Mouse (Mus musculus): Measurements from ENCODE around the gene Atp2b4. TPM values are rescaled to one million over a fixed set of nuclear protein-coding genes. Genes with fewer than 3 reads are reported as not detected.
A peak's percentile ranks its signal among the peaks of the same experiment; 100 is the strongest.

The Atp2b4 gene
- polyA plus RNA-seq, 1 experiment from 2014 or later = 14.9 TPM

DNA sequence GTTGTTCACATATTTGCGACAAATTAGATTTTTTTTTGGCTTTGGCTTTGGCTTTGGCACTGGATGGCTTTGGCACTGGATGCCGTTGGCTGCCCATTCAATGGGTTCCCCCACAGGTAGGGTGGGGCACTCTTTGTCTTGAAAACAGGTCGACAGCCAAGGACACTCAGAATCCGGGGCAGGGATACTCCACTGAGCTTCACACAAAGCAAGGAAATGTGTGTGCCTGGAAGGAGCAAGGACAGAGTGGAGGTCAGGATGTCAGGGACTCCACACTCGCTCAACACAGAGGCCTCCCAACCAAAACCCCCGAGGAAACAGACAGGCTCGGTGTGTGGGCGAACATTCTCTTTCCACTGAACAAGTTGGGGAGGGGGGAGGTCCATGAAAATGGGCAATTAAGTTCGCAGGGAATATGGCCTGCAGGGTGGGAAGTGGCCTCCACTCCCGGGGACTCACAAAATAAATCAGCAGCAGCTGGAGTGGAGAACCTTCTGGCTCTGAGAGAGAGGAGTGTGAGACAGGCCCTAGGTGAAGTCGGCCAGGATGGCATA, 58.9 kb downstream of the Atp2b4 start:
- ATAC-seq = no peak
- Histone ChIP-seq H3K36me3 (ENCODE audit: control insufficient read depth, insufficient read depth, low read length) (no peaks in the 10 kb centered on the region), H3K27ac (ENCODE audit: low read length) (0 out of 2 replicates have a peak overlapping the region, but pooled peaks have one; percentile 17), H3K4me3 (ENCODE audit: low read length) (no peak overlapping the region), H3K9ac (ENCODE audit: low read depth, low read length) (0 out of 2 replicates have a peak overlapping the region, but pooled peaks have one; percentile 51), H3K4me2 (ENCODE audit: low read depth, low read length) (no peak overlapping the region), H3K27me3 (replicated peaks; ENCODE audit: control insufficient read depth, insufficient read depth, low read length) (no peaks in the 10 kb centered on the region), H3K4me1 (ENCODE audit: control insufficient read depth, insufficient read depth, low read length) (peaks cover 25% of the 10 kb centered on the region), H3K9me3 (ENCODE audit: control insufficient read depth, low read length) (no peaks in the 10 kb centered on the region)
- WGBS = 44% methylated on average over 11 of the region's 11 CpGs

DNA sequence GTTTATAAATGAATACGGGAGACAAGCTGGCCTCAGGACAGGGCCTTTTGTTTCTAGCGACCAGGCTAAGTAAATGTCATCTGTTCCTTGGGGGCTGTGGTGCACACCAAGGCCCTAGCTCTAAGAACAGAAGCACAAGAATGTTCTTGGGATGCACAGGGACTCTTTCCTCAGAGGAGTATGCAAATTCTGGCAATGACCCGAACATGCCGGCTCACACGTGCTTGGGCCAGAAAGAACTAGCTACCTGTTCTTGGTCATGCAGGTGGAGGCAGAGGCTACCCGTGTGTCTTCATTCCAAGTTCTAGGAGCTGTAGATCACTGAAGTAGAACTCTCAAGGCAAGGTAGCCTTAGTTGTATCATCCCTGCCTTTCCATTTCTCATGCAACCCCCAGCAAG, 59.7 kb downstream of the Atp2b4 start:
- H3K4me3 ChIP-seq (ENCODE audit: low read length) = no peak overlapping the region
- no peak for ATAC-seq
- no peak overlapping the region for H3K27ac ChIP-seq (ENCODE audit: low read length)
- no peaks in the 10 kb centered on the region for H3K9me3 ChIP-seq (ENCODE audit: control insufficient read depth, low read length)
- H3K27me3 ChIP-seq (replicated peaks; ENCODE audit: control insufficient read depth, insufficient read depth, low read length) = no peaks in the 10 kb centered on the region
- H3K4me2 ChIP-seq (ENCODE audit: low read depth, low read length) = no peak overlapping the region
- H3K9ac ChIP-seq (ENCODE audit: low read depth, low read length) = no peak overlapping the region
- H3K4me1 ChIP-seq (ENCODE audit: control insufficient read depth, insufficient read depth, low read length) = peaks cover 25% of the 10 kb centered on the region
- H3K36me3 ChIP-seq (ENCODE audit: control insufficient read depth, insufficient read depth, low read length) = no peaks in the 10 kb centered on the region
- 85% methylated on average over 6 of the region's 6 CpGs for WGBS

DNA sequence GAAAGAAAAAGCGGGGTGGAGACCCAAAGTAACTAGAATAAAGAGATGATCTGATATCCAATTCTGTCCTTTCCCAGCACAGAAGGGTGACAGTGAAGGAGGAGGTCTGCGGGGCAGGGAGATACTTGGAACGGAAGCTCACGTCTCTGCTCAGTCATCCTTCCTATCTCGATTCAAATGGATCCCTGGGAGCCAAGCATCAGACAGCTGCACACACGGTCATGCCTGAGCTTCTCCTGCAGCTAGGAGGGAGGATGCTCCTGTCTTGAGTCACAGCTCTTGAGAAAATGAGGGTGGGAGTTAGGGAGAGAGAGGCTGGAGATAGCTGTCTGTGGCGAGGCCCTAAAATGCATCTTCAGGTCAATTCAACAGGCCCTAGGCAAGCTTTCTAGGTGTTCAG, 64.2 kb downstream of the Atp2b4 start:
- no peak overlapping the region for H3K27ac ChIP-seq (ENCODE audit: low read length)
- H3K4me1 ChIP-seq (ENCODE audit: control insufficient read depth, insufficient read depth, low read length) = peaks cover 6% of the 10 kb centered on the region; the same call in 1 of the 2 replicates
- H3K36me3 ChIP-seq (ENCODE audit: control insufficient read depth, insufficient read depth, low read length) = no peaks in the 10 kb centered on the region
- no peak overlapping the region for H3K4me3 ChIP-seq (ENCODE audit: low read length)
- H3K9ac ChIP-seq (ENCODE audit: low read depth, low read length) = no peak overlapping the region
- 60% methylated on average over 7 of the region's 7 CpGs for WGBS
- ATAC-seq = no peak
- H3K27me3 ChIP-seq (replicated peaks; ENCODE audit: control insufficient read depth, insufficient read depth, low read length) = no peaks in the 10 kb centered on the region
- H3K9me3 ChIP-seq (ENCODE audit: control insufficient read depth, low read length) = no peaks in the 10 kb centered on the region
- H3K4me2 ChIP-seq (ENCODE audit: low read depth, low read length) = no peak overlapping the region

DNA sequence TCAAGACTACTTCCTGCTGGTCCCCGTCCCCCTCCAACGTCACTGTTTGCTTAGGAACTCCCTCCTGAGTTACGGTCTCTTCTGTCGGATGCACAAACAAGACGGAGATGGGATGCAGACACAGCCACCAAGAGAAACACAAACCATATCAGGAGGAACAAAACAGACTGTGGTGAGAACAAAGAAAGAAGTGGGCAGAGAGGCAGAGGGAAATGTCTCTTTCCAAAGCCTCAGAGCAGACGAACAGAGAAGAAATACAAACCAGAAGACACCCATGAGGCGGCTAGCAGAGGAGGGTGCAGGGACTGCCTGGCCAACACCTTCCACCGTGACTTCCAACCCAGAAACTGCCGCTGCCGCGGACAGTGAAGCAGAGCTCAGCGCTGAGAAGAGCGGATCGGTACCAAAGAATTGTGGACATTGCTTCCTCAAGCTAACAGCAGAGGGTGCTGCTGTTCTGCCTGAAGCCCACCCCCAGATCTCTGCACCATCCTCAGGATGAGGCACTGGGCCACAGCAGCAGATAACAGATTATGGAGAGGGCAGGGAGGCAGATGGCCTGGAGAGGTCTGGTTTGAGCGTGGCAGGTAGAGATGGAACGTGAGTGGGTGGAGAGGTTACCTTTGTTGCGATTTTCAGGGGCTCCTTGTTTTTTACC, 64.7 kb downstream of the Atp2b4 start:
- H3K4me2 ChIP-seq (ENCODE audit: low read depth, low read length) = peak overlapping the region; percentile 42

DNA sequence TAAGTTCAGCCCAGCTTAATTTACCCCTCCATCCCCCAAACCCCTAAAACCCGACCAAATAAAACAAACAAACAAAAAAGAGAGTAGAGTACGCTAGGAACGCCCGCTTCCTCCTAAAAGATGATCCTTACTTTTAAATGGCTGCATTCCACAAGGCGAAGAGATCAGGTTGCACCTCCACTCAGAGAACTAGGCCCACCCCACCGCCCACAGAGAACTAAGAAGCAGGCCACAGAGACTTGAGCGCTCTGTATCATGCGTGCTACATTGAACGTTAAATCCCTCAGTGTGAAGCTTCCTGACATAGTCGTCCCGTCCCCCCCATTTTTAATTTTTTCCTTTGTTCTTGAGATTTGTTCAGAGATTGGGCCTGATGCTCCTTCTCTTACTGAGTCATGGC, 68.0 kb downstream of the Atp2b4 start:
- no peak overlapping the region for H3K9ac ChIP-seq (ENCODE audit: low read depth, low read length)
- H3K27ac ChIP-seq (ENCODE audit: low read length) = no peak overlapping the region
- WGBS = 55% methylated on average over 11 of the region's 11 CpGs
- no peaks in the 10 kb centered on the region for H3K27me3 ChIP-seq (replicated peaks; ENCODE audit: control insufficient read depth, insufficient read depth, low read length)
- no peak overlapping the region for H3K4me3 ChIP-seq (ENCODE audit: low read length)
- H3K4me1 ChIP-seq (ENCODE audit: control insufficient read depth, insufficient read depth, low read length) = peaks cover 6% of the 10 kb centered on the region; the same call in 1 of the 2 replicates
- H3K4me2 ChIP-seq (ENCODE audit: low read depth, low read length) = no peak overlapping the region
- no peaks in the 10 kb centered on the region for H3K9me3 ChIP-seq (ENCODE audit: control insufficient read depth, low read length)
- no peaks in the 10 kb centered on the region for H3K36me3 ChIP-seq (ENCODE audit: control insufficient read depth, insufficient read depth, low read length)
- no peak for ATAC-seq

More for the DNA sequence above, 64.7 kb downstream of the Atp2b4 start:
- Histone ChIP-seq H3K36me3 (ENCODE audit: control insufficient read depth, insufficient read depth, low read length) (no peaks in the 10 kb centered on the region), H3K9me3 (ENCODE audit: control insufficient read depth, low read length) (no peaks in the 10 kb centered on the region), H3K27me3 (replicated peaks; ENCODE audit: control insufficient read depth, insufficient read depth, low read length) (no peaks in the 10 kb centered on the region), H3K4me1 (ENCODE audit: control insufficient read depth, insufficient read depth, low read length) (peaks cover 6% of the 10 kb centered on the region; the same call in 1 of the 2 replicates), H3K27ac (ENCODE audit: low read length) (no peak overlapping the region), H3K9ac (ENCODE audit: low read depth, low read length) (peak overlapping the region; percentile 55; the same call in 1 of the 2 replicates), H3K4me3 (ENCODE audit: low read length) (peak overlapping the region; percentile 19; the same call in 1 of the 2 replicates)
- 13% methylated on average over 17 of the region's 17 CpGs for WGBS
- ATAC-seq = peak; percentile 67

DNA sequence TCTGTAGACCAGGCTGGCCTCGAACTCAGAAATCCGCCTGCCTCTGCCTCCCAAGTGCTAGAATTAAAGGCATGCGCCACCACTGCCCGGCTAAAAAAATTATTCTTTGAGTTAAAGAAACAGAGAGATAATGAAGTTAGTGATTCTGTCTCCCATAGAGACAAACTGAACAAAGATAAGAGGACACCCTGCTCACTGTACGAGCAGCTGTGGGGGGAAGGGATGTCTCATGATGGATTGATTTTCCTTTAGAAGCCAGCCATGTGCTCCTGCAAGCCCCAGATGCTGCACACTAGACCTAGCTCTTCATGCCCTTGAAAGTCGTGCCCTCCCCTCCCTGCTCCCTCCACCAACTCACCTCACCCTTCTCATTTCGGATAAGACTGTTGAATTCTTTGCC, 72.5 kb downstream of the Atp2b4 start:
- H3K36me3 ChIP-seq (ENCODE audit: control insufficient read depth, insufficient read depth, low read length) = 0 out of 2 replicates have a peak, but pooled peaks cover 3% of the 10 kb centered on the region
- no peak for ATAC-seq

DNA sequence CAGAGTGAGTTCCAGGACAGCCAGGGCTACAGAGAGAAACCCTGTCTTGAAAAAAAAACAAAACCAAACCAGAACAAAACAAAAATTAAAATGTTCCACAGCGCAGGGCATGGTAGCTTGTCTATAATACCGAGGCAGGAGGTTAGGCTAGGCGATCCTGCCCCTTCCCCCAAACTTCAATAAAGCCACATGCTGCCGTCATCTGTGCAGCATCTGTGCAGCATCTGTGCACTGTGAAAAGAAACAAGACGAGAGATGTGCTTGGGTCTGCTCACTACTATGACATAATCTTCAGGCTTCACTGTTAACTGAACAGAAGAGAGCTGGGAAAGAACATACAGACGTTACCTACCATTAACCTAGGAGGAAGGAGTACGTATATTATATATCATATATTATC, 80.5 kb downstream of the Atp2b4 start:
- Histone ChIP-seq H3K4me2 (ENCODE audit: low read depth, low read length) (no peak overlapping the region), H3K36me3 (ENCODE audit: control insufficient read depth, insufficient read depth, low read length) (0 out of 2 replicates have a peak, but pooled peaks cover 3% of the 10 kb centered on the region), H3K4me1 (ENCODE audit: control insufficient read depth, insufficient read depth, low read length) (no peaks in the 10 kb centered on the region), H3K4me3 (ENCODE audit: low read length) (no peak overlapping the region), H3K27ac (ENCODE audit: low read length) (no peak overlapping the region), H3K9me3 (ENCODE audit: control insufficient read depth, low read length) (no peaks in the 10 kb centered on the region), H3K9ac (ENCODE audit: low read depth, low read length) (no peak overlapping the region), H3K27me3 (replicated peaks; ENCODE audit: control insufficient read depth, insufficient read depth, low read length) (no peaks in the 10 kb centered on the region)
- no peak for ATAC-seq
- WGBS = 76% methylated on average over 7 of the region's 7 CpGs

More for the DNA sequence above, 72.5 kb downstream of the Atp2b4 start:
- H3K4me3 ChIP-seq (ENCODE audit: low read length) = no peak overlapping the region
- no peaks in the 10 kb centered on the region for H3K27me3 ChIP-seq (replicated peaks; ENCODE audit: control insufficient read depth, insufficient read depth, low read length)
- H3K9me3 ChIP-seq (ENCODE audit: control insufficient read depth, low read length) = no peaks in the 10 kb centered on the region
- WGBS = 70% methylated on average over 7 of the region's 7 CpGs
- H3K9ac ChIP-seq (ENCODE audit: low read depth, low read length) = no peak overlapping the region
- no peak overlapping the region for H3K27ac ChIP-seq (ENCODE audit: low read length)
- H3K4me2 ChIP-seq (ENCODE audit: low read depth, low read length) = no peak overlapping the region
- H3K4me1 ChIP-seq (ENCODE audit: control insufficient read depth, insufficient read depth, low read length) = no peaks in the 10 kb centered on the region

DNA sequence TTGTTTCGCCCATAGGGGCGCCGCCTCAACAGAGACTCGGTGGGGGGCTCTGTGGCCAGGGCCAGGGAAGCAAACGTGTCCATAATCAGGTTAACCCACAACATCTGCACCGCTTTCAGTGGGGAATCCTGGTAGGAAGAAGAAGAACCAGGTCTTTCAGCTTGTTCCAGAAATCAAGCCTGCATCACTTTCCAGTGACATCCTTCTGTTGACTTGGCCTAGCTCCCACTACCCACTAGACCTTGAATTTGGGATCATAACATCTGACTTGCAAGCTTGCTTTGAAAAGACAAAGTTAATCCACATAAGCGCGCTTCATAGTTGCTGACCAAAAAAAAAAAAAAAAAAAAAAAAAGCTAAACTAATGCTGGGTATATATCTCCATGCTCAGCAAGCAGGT, 82.1 kb downstream of the Atp2b4 start:
- Histone ChIP-seq H3K27me3 (replicated peaks; ENCODE audit: control insufficient read depth, insufficient read depth, low read length) (no peaks in the 10 kb centered on the region), H3K9ac (ENCODE audit: low read depth, low read length) (no peak overlapping the region), H3K36me3 (ENCODE audit: control insufficient read depth, insufficient read depth, low read length) (no peaks in the 10 kb centered on the region), H3K27ac (ENCODE audit: low read length) (no peak overlapping the region), H3K4me3 (ENCODE audit: low read length) (no peak overlapping the region), H3K9me3 (ENCODE audit: control insufficient read depth, low read length) (no peaks in the 10 kb centered on the region), H3K4me1 (ENCODE audit: control insufficient read depth, insufficient read depth, low read length) (no peaks in the 10 kb centered on the region), H3K4me2 (ENCODE audit: low read depth, low read length) (no peak overlapping the region)
- WGBS = 90% methylated on average over 8 of the region's 8 CpGs
- no peak for ATAC-seq

DNA sequence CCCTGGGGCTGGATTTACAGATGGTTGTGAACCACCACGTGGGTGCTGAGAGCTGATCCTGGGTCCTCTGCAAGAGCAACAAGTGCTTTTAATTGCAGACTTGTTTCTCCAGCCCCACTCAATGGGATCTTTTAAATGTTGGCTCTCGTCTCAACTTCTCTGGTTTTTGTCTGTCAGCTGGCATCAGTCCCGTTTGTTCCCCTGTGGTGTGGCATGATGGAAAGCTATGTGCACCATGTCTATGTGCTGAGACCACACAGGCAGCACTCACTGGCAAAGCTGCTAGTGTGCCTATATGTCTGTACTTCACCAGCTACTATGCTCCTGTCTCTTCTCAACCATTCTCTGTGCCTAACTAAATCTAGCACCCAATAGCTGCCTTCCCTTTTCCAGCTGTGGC, 82.5 kb downstream of the Atp2b4 start:
- H3K4me1 ChIP-seq (ENCODE audit: control insufficient read depth, insufficient read depth, low read length) = no peaks in the 10 kb centered on the region
- ATAC-seq = no peak
- no peaks in the 10 kb centered on the region for H3K36me3 ChIP-seq (ENCODE audit: control insufficient read depth, insufficient read depth, low read length)
- H3K4me2 ChIP-seq (ENCODE audit: low read depth, low read length) = no peak overlapping the region
- H3K4me3 ChIP-seq (ENCODE audit: low read length) = no peak overlapping the region
- H3K9ac ChIP-seq (ENCODE audit: low read depth, low read length) = no peak overlapping the region
- 73% methylated on average over 3 of the region's 3 CpGs for WGBS
- H3K27me3 ChIP-seq (replicated peaks; ENCODE audit: control insufficient read depth, insufficient read depth, low read length) = no peaks in the 10 kb centered on the region
- H3K27ac ChIP-seq (ENCODE audit: low read length) = no peak overlapping the region
- no peaks in the 10 kb centered on the region for H3K9me3 ChIP-seq (ENCODE audit: control insufficient read depth, low read length)
